Mouse (Mus musculus) brain, embryonic 14.5 days (tissue): ENCODE data around the gene Phactr3. TPM values are rescaled to one million over a fixed set of nuclear protein-coding genes. Genes with fewer than 3 reads are reported as not detected.
A peak's percentile ranks its signal among the peaks of the same experiment; 100 is the strongest.

Experiments
- DNase-seq: peaks from one replicate; pipeline ENCODE4 v3.0.0-alpha.2; 2011; ENCODE audit warnings: low read depth
- CTCF ChIP-seq: fragments of 200-500 bp; IDR thresholded peaks from 2 replicates; pipeline ENCODE4 v1.5.1; 2012; ENCODE audit warnings: inconsistent platforms, mild to moderate bottlenecking, moderate library complexity, borderline replicate concordance; ENCODE audit not compliant: insufficient read depth, insufficient read length; ENCODE audit errors: extremely low read depth
- POLR2A ChIP-seq: fragments of 200-500 bp; IDR thresholded peaks from 2 replicates; pipeline ENCODE4 v1.6.1; 2012; ENCODE audit warnings: mild to moderate bottlenecking, inconsistent platforms, borderline replicate concordance; ENCODE audit not compliant: poor library complexity, insufficient read depth, insufficient read length, severe bottlenecking; ENCODE audit errors: extremely low read depth
- polyA plus RNA-seq: library from polyadenylated mRNA; depleted of rRNA; stranded (reverse); fragments of >200 nt; gene quantifications from 2 replicates; pipeline ENCODE4 v1.2.3, GENCODE M21; 2012

Phactr3 gene
- polyA plus RNA-seq, 1 experiment, result 64.7 TPM

GRCm38 (mm10) chr2:178123466-178123865 is 4.7 kb downstream of the Phactr3 start:
- no peak for TF ChIP-seq POLR2A
- no peak for DNase-seq

GRCm38 (mm10) chr2:178125427-178125826 is 6.7 kb downstream of the Phactr3 start:
- DNase-seq, result no peak
- TF ChIP-seq CTCF (no peak), POLR2A (no peak)

- DNase-seq, result no peak
- no peak for TF ChIP-seq CTCF
- TF ChIP-seq POLR2A, result no peak
Measured at GRCm38 (mm10) chr2:178126041-178126820, 7.5 kb downstream of the Phactr3 start.

- DNase-seq, result no peak
- TF ChIP-seq POLR2A (no peak), CTCF (no peak)
Measured at GRCm38 (mm10) chr2:178128594-178128993, 9.8 kb downstream of the Phactr3 start.

- TF ChIP-seq POLR2A, result no peak
- TF ChIP-seq CTCF, result no peak
- DNase-seq, result no peak
Measured at GRCm38 (mm10) chr2:178129161-178129560, 10.4 kb downstream of the Phactr3 start.

- no peak for TF ChIP-seq POLR2A
- no peak for TF ChIP-seq CTCF
- no peak for DNase-seq
Measured at GRCm38 (mm10) chr2:178129676-178130075, 10.9 kb downstream of the Phactr3 start.

GRCm38 (mm10) chr2:178130536-178130935 is 11.8 kb downstream of the Phactr3 start:
- DNase-seq, result no peak
- TF ChIP-seq CTCF (no peak), POLR2A (no peak)

- TF ChIP-seq CTCF, result no peak
- no peak for TF ChIP-seq POLR2A
- no peak for DNase-seq
Measured at GRCm38 (mm10) chr2:178131011-178131410, 12.2 kb downstream of the Phactr3 start.

GRCm38 (mm10) chr2:178131606-178132365 is 13.0 kb downstream of the Phactr3 start:
- DNase-seq, result no peak
- TF ChIP-seq POLR2A (no peak), CTCF (no peak)

- no peak for DNase-seq
- TF ChIP-seq POLR2A (no peak), CTCF (no peak)
Measured at GRCm38 (mm10) chr2:178135713-178136112, 16.9 kb downstream of the Phactr3 start.

GRCm38 (mm10) chr2:178137518-178137917 is 18.7 kb downstream of the Phactr3 start:
- peak; percentile 83 for DNase-seq
- TF ChIP-seq POLR2A (no peak), CTCF (peak; percentile 99)

- no peak for TF ChIP-seq POLR2A
- no peak for TF ChIP-seq CTCF
Measured at GRCm38 (mm10) chr2:178141489-178141922, 22.7 kb downstream of the Phactr3 start.

More at GRCm38 (mm10) chr2:178141489-178141922, 22.7 kb downstream of the Phactr3 start:
- peak; percentile 94 for DNase-seq
